Mouse (Mus musculus): ENCODE data around the gene Amh. TPM values are rescaled to one million over a fixed set of nuclear protein-coding genes. Genes with fewer than 3 reads are reported as not detected.

The Amh gene
- polyA plus RNA-seq (2012; rRNA removed) (0.31 and 0.36 TPM in 2 replicates), polyA plus RNA-seq (2014; fragmentation: Nextera tagmentation; extraction: Ambion mirVana) (0.08 TPM in 1 of 2 replicates, not detected in the other)

- ATAC-seq (ENCODE audit: insufficient read depth), result no peak
- peaks cover 38% of the 10 kb centered on the region for H3K36me3 ChIP-seq (replicated peaks; ENCODE audit: control insufficient read depth, insufficient read depth, low read depth)
- TF ChIP-seq CTCF (IDR thresholded peaks at IDR 0.05; ENCODE audit: low read depth), result no peak
- TF ChIP-seq EP300 (IDR thresholded peaks at IDR 0.05; ENCODE audit: low read depth), result no peak
- H3K9ac ChIP-seq (replicated peaks), result no peak within 1 kb of the TSS
- no peaks in the 10 kb centered on the region for H3K9me3 ChIP-seq (ENCODE audit: control insufficient read depth, low read length)
- H3K4me1 ChIP-seq (replicated peaks; ENCODE audit: control insufficient read depth in 2 of 2, insufficient read depth in 2 of 2, low read length in 1 of 2), result peaks cover 5 to 8% of the 10 kb centered on the region in 2 experiments
- no peak for DNase-seq (ENCODE audit: low read depth in 3 of 3, low spot score in 3 of 3)
- H3K27ac ChIP-seq, result no peak within 1 kb of the TSS
- H3K4me3 ChIP-seq (ENCODE audit: insufficient read depth in 1 of 2, low read depth in 2 of 2, low read length in 2 of 2), result no peak within 1 kb of the TSS
- WGBS (ENCODE audit: insufficient replicate concordance), result 68% methylated on average over 6 of the region's 6 CpGs
- no peak within 1 kb of the TSS for H3K4me2 ChIP-seq (ENCODE audit: low read depth)
- H3K27me3 ChIP-seq (ENCODE audit: control insufficient read depth, insufficient read depth, low read length), result peaks cover 34% of the 10 kb centered on the region
These were observed at the start of gene Amh for GRCm38 (mm10) chr10:80804916-80805315. TSS of gene Amh (plus strand) at chr10:80805243.

GRCm38 (mm10) chr10:80755291-80756015 lies 49.6 kb upstream of the Amh start:
- Histone ChIP-seq H3K4me3 (ENCODE audit: insufficient read depth in 1 of 2, low read depth in 2 of 2, low read length in 2 of 2) (peak overlapping the region; percentile 86 to 99), H3K27me3 (ENCODE audit: control insufficient read depth, insufficient read depth, low read length) (no peaks in the 10 kb centered on the region), H3K4me2 (ENCODE audit: low read depth) (peak overlapping the region; percentile 97), H3K27ac (peak overlapping the region; percentile 50), H3K9ac (replicated peaks) (peak overlapping the region; percentile 84), H3K36me3 (replicated peaks; ENCODE audit: control insufficient read depth, insufficient read depth, low read depth) (no peaks in the 10 kb centered on the region), H3K9me3 (ENCODE audit: control insufficient read depth, low read length) (no peaks in the 10 kb centered on the region), H3K4me1 (replicated peaks; ENCODE audit: control insufficient read depth in 2 of 2, insufficient read depth in 2 of 2, low read length in 1 of 2) (peaks cover 26 to 44% of the 10 kb centered on the region in 2 experiments)
- DNase-seq (ENCODE audit: low read depth in 3 of 3, low spot score in 3 of 3), result no peak
- no peak for TF ChIP-seq CTCF (IDR thresholded peaks at IDR 0.05; ENCODE audit: low read depth)
- WGBS (ENCODE audit: insufficient replicate concordance), result under 1% methylated on average over 69 of the region's 75 CpGs
- peak; percentile 65 for ATAC-seq (ENCODE audit: insufficient read depth)

- peak overlapping the region; percentile 86 to 99 for H3K4me3 ChIP-seq (ENCODE audit: insufficient read depth in 1 of 2, low read depth in 2 of 2, low read length in 2 of 2)
- no peaks in the 10 kb centered on the region for H3K9me3 ChIP-seq (ENCODE audit: control insufficient read depth, low read length)
- DNase-seq (ENCODE audit: low read depth in 3 of 3, low spot score in 3 of 3) (no peak), ATAC-seq (ENCODE audit: insufficient read depth) (no peak)
- WGBS (ENCODE audit: insufficient replicate concordance), result 20% methylated on average over 3 of the region's 3 CpGs
- H3K4me2 ChIP-seq (ENCODE audit: low read depth), result peak overlapping the region; percentile 97
- H3K27me3 ChIP-seq (ENCODE audit: control insufficient read depth, insufficient read depth, low read length), result no peaks in the 10 kb centered on the region
- no peaks in the 10 kb centered on the region for H3K36me3 ChIP-seq (replicated peaks; ENCODE audit: control insufficient read depth, insufficient read depth, low read depth)
- H3K4me1 ChIP-seq (replicated peaks; ENCODE audit: control insufficient read depth in 2 of 2, insufficient read depth in 2 of 2, low read length in 1 of 2), result peaks cover 26 to 46% of the 10 kb centered on the region in 2 experiments
- peak; percentile 46 for TF ChIP-seq CTCF (IDR thresholded peaks at IDR 0.05; ENCODE audit: low read depth)
- TF ChIP-seq EP300 (IDR thresholded peaks at IDR 0.05; ENCODE audit: low read depth), result no peak
- H3K27ac ChIP-seq, result no peak overlapping the region
- peak overlapping the region; percentile 84 for H3K9ac ChIP-seq (replicated peaks)
These were observed 48.9 kb upstream of the Amh start for GRCm38 (mm10) chr10:80756099-80756498.

- H3K36me3 ChIP-seq (replicated peaks; ENCODE audit: control insufficient read depth, insufficient read depth, low read depth), result no peaks in the 10 kb centered on the region
- TF ChIP-seq CTCF (IDR thresholded peaks at IDR 0.05; ENCODE audit: low read depth), result no peak
- TF ChIP-seq EP300 (IDR thresholded peaks at IDR 0.05; ENCODE audit: low read depth), result no peak
- DNase-seq (ENCODE audit: low read depth in 3 of 3, low spot score in 3 of 3) (no peak), ATAC-seq (ENCODE audit: insufficient read depth) (no peak)
- peak overlapping the region; percentile 84 for H3K9ac ChIP-seq (replicated peaks)
- H3K9me3 ChIP-seq (ENCODE audit: control insufficient read depth, low read length), result no peaks in the 10 kb centered on the region
- no peak overlapping the region for H3K27ac ChIP-seq
- H3K27me3 ChIP-seq (ENCODE audit: control insufficient read depth, insufficient read depth, low read length), result no peaks in the 10 kb centered on the region
- 40% methylated on average over 2 of the region's 2 CpGs for WGBS (ENCODE audit: insufficient replicate concordance)
- H3K4me2 ChIP-seq (ENCODE audit: low read depth), result peak overlapping the region; percentile 97
- peak overlapping the region; percentile 86 to 99 for H3K4me3 ChIP-seq (ENCODE audit: insufficient read depth in 1 of 2, low read depth in 2 of 2, low read length in 2 of 2)
- peaks cover 24 to 46% of the 10 kb centered on the region in 2 experiments for H3K4me1 ChIP-seq (replicated peaks; ENCODE audit: control insufficient read depth in 2 of 2, insufficient read depth in 2 of 2, low read length in 1 of 2)
These were observed 48.5 kb upstream of the Amh start for GRCm38 (mm10) chr10:80756509-80756908.

GRCm38 (mm10) chr10:80756967-80757366 lies 48.1 kb upstream of the Amh start:
- Histone ChIP-seq H3K4me1 (replicated peaks; ENCODE audit: control insufficient read depth in 2 of 2, insufficient read depth in 2 of 2, low read length in 1 of 2) (peaks cover 20 to 43% of the 10 kb centered on the region in 2 experiments), H3K27ac (no peak overlapping the region)

More at GRCm38 (mm10) chr10:80756967-80757366, 48.1 kb upstream of the Amh start:
- Histone ChIP-seq H3K4me2 (ENCODE audit: low read depth) (peak overlapping the region; percentile 97), H3K9me3 (ENCODE audit: control insufficient read depth, low read length) (no peaks in the 10 kb centered on the region), H3K36me3 (replicated peaks; ENCODE audit: control insufficient read depth, insufficient read depth, low read depth) (no peaks in the 10 kb centered on the region), H3K9ac (replicated peaks) (peak overlapping the region; percentile 84), H3K4me3 (ENCODE audit: insufficient read depth in 1 of 2, low read depth in 2 of 2, low read length in 2 of 2) (peak overlapping the region; percentile 86 to 99), H3K27me3 (ENCODE audit: control insufficient read depth, insufficient read depth, low read length) (no peaks in the 10 kb centered on the region)
- ATAC-seq (ENCODE audit: insufficient read depth) (no peak), DNase-seq (ENCODE audit: low read depth in 3 of 3, low spot score in 3 of 3) (no peak)
- WGBS (ENCODE audit: insufficient replicate concordance), result 49% methylated on average over 4 of the region's 4 CpGs
- no peak for TF ChIP-seq EP300 (IDR thresholded peaks at IDR 0.05; ENCODE audit: low read depth)
- no peak for TF ChIP-seq CTCF (IDR thresholded peaks at IDR 0.05; ENCODE audit: low read depth)
